Mouse (Mus musculus) R1 (cell line): ENCODE measurements at regions not wholly inside any gene's neighbourhood (a gene's known extent, or its start where the extent isn't known, plus 50 kb on each side); places are given as distances from the start of the nearest gene placed in this dataset.
"Not testable (repeated sequence)": the region's sequence is repeated elsewhere in the genome, so short reads cannot be mapped to it uniquely, and the experiment has no call there.

Source experiments
- DNase-seq: peaks from one replicate; pipeline ENCODE4 v3.0.0-alpha.2; 2018; ENCODE audit warnings: low read depth, low spot score

DNA sequence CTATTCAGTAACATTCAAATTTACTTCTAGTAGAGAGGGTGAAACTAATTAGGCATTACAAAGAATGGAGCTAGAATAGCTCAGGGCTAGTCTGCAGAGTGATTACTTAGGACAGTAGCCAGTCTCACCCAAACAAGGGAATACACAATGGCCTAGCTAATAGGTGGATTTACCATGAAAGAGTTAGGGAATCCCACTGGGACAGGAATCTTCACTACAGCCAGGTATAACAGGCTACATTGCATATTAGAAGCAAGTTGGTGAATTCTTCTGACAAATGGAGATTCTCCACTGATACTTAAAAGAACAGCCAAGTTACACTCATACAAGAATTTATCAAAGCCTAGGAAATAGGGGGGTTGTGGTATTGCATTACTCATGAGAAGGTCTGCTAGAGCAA is 670.2 kb upstream of the Chrm3 start:
- DNase-seq, result peak; percentile 78

DNA sequence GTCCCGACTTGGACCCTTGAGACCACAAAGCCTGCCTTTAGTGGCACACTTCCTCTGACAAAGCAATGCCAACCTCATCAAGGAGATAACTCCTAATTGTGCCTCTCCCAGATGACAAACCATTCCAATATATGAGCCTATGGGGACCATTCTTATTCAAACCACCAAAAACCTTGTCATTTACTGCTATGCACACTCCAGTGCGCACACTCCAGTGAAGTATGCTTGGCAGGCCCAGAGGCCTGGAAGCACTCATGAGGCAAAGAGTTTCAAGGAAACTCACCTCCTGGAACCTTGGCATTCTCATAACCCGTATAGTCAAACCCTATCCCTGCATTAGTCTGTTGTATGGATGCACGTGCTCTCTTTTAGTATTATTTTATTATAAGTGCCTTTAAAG is 669.7 kb upstream of the Chrm3 start:
- peak; percentile 54 for DNase-seq

DNA sequence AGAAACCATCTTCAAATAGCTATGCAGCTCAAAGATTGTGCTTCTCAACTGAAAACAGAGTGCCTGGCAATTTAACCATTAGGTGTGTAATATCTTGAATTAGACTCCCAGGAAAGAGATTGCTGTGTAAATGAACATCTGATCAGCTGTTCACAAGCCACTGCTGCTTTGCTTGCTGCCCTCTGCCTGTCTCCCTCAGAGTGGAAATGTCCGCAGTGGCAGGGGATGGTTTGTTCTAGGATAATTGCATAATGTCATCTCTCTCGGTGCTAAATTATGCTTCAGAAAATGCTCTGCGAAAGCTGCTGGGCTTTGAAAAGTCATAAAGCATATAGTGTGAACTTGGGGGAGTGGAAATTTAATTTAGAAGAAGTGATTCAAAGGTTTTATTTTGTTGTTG is 665.3 kb upstream of the Chrm3 start:
- no peak for DNase-seq

DNA sequence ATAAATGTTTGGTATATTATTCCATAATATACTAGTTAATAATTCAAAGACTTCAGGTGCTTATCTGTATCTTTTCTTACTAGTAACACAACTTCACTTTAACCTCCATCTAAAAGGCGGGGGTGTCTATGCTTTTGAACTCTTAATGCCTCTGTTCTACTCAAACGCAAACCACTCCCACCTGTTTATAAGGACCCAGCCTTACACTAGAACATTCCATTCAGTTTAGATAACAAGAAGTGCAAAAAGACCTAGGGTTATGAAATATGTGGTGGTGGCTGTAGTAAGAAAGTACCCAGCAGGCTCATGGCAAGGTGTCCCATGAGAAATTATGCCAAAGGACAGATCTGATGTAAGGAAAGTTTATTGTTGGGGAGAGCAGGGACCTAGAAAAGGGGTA is 663.8 kb upstream of the Chrm3 start:
- DNase-seq, result no peak

DNA sequence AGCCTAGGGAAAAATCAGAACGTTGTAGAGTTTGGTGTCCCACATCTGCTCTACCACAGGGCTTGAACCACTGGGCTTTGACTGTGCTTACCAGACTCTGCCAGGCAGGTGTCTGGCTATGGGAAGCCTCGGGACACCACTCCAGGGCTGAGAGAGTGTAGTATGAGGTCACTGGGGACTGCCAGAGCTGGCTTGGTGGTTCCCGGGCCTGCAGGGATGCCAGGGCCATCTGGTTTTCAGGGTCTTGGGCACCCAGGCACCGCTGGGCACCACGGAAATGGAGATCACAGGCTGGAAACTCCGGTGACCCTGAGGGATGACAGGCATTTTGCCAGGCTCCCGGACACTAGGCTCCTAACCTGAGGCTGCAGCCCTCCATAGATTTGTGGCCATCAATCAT is 656.9 kb upstream of the Chrm3 start:
- no peak for DNase-seq

DNA sequence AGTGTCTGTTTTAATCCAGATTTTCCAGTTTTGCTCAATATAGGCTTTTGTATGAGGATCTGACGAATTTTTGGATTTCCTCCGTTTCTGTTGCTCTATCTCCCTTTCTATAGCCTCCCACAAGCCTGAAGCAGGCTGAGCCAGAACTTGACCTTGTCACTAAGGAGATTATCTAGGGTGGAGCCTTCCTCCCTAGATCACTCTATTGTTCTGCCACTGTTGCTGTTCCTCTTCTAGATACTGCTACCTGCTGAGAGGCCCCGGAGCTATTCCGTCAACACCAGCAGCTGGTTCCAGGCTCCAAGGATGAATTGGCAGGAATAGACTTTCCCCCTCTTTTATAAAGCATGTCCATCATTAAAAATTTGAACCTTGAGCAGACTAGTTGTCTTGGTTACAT is 644.7 kb upstream of the Chrm3 start:
- peak; percentile 96 for DNase-seq

DNA sequence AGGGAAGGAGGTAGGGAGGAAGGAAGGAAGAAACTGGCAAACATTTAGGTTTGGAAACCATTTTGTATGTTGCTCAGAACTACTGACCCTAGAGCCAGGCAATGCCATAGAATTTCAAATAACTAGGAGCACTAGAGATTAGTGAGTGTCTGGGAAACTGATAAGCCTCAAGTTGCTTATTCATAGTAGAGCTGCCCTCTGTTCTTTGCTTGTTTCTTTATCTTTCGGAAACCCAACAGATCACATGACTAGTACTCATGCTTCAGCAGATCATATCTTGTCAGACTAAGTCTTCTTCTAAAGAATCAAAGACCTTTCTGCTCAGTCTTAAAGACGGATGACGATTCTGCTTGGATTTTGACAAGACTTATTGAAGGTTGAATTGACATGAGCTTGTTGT is 630.5 kb upstream of the Chrm3 start:
- no peak for DNase-seq

DNA sequence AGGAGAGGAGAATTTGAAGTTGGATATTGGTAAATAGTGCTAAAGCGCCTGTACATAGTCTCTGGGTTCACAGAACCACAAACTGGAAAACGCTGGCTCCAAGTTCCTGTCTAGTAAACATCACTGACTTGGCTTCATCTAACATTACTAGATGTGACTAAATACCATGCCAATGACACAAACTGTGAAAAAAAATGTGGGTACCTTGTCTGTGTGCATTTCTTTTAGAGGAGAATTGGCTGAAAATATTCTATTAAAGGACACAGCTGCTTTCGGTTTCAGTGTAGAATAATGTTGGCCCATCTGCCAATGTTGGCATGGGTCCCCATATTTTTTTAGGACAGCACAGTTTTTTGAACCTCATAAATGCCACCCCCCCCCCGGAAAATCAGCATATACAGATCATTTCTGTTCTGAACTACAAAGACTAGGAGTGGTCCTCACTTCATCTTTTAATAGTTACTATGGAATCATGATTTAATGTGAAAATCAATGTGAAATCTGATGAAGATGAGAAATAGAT is 629.9 kb upstream of the Chrm3 start:
- no peak for DNase-seq

DNA sequence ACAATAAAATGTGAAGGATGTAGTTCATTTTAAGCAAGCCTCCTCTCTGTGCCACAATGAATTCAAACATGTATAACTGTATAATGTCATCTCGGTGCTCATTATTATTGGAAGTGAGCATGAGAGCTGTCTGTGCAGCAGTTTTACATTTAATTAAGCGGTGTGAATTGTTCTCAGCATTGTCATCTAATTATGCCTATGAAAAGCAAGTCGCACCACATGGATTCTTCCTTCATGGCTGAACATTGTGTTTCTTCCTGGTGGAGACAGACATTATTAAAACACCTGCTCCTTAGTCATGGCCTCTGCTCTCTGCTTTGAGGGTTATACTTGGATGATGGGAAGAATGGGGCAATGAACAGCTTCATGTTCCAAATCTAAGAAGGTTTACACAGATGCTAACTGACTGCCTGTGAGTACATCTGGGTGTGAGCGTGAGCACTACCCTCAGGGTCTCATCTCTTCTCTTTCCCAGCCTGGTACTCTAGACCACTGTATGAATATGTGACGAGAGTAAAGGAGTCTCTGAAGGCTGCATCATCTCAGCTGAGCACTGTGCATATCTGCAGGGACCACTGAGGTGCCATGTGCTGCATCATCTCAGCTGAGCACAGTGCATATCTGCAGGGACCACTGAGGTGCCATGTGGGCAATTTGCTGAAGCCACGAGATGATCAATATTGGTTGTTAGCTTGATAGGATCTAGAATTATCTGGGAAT is 628.6 kb upstream of the Chrm3 start:
- DNase-seq, result no peak

DNA sequence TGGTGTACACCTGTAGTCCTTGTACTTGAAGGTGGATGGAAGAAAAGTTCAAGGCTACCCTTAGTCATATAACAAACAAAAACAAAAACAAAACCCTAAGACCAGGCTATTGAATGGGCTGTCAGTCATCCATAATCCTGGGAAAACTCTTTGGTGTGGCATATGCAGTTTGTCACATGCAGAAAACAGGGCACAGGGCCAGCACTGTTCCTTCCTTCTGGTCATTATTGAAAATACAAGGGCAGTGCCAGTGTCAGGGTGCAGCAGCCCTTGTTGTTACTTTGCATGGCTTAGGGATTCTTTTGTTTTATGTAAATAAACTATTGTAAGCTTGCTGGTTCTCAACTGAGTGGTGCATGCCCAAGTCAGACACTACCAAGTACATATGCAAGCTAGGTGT is 623.1 kb upstream of the Chrm3 start:
- no peak for DNase-seq

DNA sequence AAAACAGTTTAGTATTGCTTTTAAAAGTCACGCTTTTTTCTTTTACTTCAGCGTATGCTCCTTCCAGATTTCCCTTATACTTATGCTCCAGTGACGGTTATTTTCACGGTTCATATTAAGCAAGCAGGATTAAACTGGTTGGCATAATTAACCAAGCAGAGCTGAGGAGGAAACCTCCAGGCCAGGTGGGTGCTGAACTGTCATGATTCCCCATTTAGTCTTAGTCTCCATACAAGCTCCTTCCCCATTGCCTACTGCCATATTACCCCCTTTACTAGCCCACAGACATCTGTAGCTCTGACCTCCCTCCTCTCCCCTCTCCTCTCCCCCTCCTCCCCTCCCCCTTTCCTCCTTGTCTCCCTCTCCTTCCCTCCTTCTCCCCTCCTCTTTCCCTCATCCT is 621.9 kb upstream of the Chrm3 start:
- DNase-seq, result no peak

DNA sequence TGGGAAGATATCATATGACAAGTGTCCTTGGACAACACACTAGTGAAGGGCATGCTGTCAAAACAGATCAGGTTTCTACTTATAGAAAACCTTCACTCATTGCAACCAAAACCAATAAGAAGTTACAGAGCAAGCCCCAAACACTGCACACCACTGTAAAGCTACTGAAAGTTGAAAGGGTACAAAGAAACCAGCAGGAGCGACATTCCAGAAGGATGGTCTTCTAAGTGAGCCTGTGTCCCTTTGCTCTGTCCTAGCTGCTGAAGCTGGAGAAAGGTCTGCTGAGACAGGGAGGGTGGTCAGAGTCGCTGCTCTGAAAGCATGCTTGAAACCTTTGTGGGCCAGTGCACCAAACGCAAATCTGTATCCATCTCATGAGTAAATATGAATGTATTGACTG is 611.3 kb upstream of the Chrm3 start:
- DNase-seq, result no peak

DNA sequence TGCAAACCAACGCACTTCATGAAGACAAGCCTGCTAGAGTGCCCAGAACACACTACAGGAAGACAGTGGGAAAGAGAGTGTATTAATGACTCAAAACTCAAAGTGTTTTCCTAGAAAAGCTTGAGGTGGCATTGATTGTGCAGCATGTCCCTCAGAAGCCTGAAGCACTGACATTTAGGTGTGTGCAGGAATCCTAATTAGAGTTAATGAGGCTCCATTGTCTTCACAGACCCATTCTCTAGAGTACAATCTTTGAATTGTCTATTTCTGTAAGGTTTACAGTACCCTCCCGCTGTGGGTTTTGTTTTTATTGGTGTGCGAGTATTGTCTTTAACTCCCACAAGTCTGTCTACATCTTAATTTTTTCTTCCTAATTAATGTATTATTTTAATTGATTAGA is 610.1 kb upstream of the Chrm3 start:
- no peak for DNase-seq

DNA sequence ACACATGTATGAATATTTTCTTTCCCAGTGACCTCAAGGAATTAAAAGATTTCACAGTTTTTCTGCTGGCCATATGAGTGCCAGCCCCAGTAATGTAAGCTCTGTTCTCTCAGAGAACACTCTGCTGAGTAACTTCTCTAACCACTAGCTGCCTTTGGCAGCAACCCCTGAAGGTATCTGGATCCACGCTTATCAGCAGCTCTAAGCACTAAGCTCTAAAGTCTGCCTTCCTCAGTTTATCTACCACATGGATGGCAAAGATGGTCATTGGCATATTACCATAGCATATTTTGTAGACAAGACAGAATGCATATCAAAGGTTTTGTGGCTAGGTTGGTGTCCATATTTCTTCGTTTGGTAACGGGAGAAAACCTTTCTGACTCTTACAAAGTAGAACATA is 592.3 kb upstream of the Chrm3 start:
- DNase-seq, result no peak

DNA sequence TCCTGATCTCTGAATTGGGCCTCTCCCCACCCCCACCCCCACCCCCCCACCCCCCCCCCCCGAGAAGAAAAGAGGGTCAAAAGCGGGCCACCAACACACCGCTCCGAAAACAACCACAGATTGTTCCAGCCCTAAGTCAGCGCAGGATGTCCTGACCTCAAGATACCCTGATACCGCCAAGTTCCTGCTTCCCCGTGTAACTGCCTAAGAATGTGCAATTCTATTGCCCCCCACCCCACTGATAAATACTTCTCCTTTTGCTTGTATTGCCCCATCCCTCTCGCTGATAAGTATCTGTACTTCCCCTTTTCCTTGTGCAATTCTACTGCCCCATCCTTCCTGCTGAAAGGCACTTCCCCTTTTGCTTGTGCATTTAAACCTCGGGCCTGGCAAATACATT is 590.0 kb upstream of the Chrm3 start:
- DNase-seq, result not testable (repeated sequence)

DNA sequence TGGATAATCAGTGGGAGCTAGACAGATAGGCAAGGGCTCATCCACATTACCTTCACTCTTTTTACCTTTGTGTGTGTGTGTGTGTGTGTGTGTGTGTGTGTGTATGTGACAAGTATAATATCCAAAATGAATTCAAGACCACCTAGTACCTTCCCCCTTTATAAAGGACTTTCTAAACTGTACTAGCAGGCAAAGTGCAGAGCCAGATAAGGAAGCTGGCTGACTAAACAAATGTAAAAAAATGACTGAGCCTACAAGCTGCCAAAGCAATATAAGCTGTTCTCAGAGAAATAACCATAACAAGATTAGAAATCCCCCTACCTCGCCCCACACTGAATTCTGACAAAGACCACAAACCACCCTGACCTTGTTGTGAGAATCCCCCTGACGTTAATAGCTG is 586.8 kb upstream of the Chrm3 start:
- DNase-seq, result no peak

DNA sequence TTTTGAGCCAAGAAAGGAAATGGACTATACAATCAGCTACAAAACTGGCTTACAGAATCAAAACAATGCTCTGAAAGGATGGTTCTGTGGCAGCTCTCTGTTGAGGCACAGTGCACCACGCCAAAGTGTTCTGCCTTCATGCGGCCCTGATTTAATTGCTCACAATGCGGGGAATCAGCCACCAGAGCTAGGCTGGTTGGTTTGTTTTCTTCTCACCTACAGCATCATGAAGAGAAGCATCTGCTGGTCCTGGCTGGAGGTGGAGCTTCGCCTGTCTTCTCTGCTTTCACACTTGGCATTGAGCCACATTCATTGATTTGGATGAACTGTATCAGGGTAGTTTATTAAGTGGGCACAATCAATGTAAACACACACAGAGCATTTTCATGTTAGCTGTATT is 583.2 kb upstream of the Chrm3 start:
- DNase-seq, result no peak

DNA sequence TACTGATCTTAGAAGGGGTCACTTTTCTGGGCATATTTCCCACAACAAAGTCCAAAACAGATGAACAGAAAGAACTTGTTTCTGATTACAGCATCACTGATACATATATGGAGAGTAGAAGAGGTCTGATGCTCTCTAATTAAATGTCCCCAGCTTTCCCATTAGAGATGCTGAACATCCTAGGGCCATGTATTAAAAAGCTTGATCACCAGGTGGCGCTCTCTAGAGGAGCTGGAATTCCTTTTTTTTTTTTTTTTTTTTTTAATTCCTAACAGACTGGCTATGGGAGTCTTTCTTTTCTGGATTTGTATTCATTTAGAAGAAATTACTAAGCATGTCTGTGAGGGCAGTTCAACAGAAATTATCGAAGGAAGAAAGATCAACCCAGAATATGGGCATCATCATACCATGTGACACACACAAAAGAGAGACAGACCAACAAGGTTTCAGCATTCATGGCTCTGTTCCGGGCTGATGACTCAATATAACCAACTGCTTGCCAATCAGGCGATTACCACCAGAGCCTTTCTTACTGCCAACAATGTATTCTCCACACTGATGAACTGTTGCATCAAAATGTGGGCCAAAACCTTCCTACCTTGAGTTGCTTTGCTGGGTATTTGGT is 581.5 kb upstream of the Chrm3 start:
- DNase-seq, result peak; percentile 39

DNA sequence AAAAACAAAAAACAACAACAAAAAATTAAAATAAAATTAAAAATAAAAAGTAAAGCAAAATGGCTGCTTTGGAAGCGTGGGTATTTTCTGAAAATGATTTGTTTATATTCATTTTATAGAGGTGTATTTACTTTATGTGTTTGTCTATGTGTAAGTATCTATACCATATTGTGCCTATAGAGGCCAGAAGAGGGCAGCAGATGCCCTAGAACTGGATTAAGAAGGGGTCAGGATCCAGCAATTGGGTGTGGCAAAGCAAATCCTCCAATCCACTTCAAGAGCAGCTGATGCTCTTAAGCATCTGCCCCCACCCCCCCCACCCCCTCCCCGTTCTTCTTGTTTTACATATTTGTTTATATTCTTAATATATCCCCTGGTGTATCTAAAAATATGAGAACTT is 577.6 kb upstream of the Chrm3 start:
- DNase-seq, result peak; percentile 64

DNA sequence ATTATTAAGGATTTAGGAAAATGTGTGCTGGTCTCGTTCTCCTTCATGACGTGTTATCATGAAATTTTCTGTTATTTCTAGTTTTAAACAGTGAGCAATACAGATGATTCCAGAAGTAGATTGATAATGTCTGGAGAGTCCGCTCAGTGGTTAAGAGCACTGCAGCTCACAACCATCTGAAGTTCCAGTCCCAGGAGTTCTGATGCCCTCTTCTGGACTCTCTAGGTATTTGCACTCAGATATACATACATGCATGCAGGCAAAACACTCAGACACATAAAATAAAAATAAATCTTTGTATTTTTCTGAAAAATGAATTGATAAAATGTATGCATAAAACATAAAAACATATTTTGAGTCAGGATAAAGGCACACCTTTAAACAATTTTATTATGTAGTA is 570.1 kb upstream of the Chrm3 start:
- DNase-seq, result peak; percentile 52

DNA sequence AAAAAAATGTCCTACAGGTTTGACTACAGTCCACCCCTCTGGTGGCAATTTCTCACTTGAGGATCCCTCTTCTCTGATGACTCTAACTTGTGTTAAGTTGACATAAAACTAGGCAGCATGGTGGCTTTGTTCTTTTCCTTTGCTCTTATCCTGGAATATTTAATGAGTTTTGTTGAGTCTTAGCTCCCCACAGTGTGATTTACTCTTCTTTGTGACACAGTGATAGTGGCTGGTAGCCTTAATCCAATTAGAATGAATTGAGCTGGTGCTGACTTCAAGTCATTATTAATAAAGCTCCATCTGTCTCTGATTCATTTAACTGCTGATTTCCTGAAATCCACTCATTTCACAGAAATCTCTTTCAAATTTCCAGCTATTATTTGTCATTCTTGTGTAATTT is 553.7 kb upstream of the Chrm3 start:
- no peak for DNase-seq

DNA sequence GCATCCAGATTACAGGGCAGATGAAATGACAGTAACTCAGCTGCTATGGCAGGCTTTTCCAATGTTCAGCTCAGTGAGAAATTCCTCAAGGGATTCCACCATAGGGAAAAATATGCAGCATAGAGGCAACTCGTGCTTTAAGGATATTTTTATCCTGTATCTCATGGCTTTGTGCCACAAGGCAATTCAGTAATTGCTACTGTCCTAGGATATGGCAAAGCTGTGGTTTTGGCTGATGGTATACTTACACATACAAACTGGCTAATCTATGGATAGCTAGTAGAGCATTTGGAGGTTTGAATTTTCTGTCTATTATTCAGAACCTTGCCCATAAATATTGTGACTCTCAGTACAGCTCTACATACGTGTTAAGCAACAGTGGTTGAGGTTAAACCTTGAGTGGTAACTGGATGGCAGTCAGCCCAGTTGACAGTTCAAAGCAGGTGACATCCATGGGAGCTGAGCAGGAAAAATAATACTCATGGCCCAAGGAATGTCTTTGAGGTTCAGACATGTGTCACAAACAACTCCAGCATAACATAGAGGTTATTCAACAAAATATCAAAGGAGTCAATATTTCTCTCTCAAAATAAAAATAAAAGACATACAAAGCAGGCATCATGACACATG is 548.6 kb upstream of the Chrm3 start:
- DNase-seq, result no peak

DNA sequence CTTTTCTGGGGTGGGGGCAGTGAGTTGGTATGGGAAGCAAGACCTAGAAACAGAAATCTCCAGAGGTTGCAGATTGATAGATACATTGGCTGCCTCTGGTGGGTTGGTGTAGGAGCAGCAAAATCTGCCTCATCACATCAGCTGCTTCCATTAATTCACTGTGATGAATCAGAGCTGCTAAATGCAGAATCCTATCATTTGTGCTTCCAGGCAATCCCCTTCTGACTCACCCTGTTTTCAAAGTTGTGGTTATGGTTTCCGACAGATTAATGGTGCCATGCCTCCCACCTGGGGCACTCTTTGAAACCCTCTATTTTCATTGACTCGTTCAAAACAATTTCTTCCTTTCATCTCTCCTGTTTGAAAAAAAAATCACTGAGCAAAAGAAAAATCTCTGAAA is 507.2 kb upstream of the Chrm3 start:
- DNase-seq, result no peak
